Mouse (Mus musculus): ENCODE results near the gene Rbbp5. TPM values are rescaled to one million over a fixed set of nuclear protein-coding genes. Genes with fewer than 3 reads are reported as not detected.

Gene Rbbp5
- polyA plus RNA-seq, 1 experiment from 2014 or later: 55.5 TPM

- no peaks in the 10 kb centered on the region for H3K36me3 ChIP-seq
- peak within 1 kb of the TSS; percentile 67 for H3K4me2 ChIP-seq (replicated peaks)
- peak within 1 kb of the TSS; percentile 89 for H3K27ac ChIP-seq (replicated peaks)
- peak; percentile 91 for ATAC-seq (replicated peaks)
- H3K9me3 ChIP-seq: no peaks in the 10 kb centered on the region
- H3K4me1 ChIP-seq: peaks cover 39% of the 10 kb centered on the region
- peak within 1 kb of the TSS; percentile 69 for H3K9ac ChIP-seq (replicated peaks)
- H3K4me3 ChIP-seq: peak within 1 kb of the TSS; percentile 51
- no peaks in the 10 kb centered on the region for H3K27me3 ChIP-seq
- WGBS: under 1% methylated on average over 30 of the region's 30 CpGs
These were observed 65.7 kb downstream of the Rbbp5 start, which contains the start of gene Cntn2 for GRCm38 (mm10) chr1:132542762-132543306. TSS of gene Cntn2 (minus strand) at chr1:132543256.

GRCm38 (mm10) chr1:132543789-132544188, 66.6 kb downstream of the Rbbp5 start:
- WGBS: 56% methylated on average over 8 of the region's 8 CpGs
- Histone ChIP-seq H3K27me3 (no peaks in the 10 kb centered on the region), H3K4me2 (replicated peaks) (peak overlapping the region; percentile 67; the same call in 1 of the 2 replicates), H3K9ac (replicated peaks) (no peak overlapping the region), H3K9me3 (no peaks in the 10 kb centered on the region), H3K36me3 (no peaks in the 10 kb centered on the region), H3K4me1 (peaks cover 35% of the 10 kb centered on the region), H3K4me3 (no peak overlapping the region), H3K27ac (replicated peaks) (peak overlapping the region; percentile 89)
- ATAC-seq (replicated peaks): no peak

Other genes starting within 250 kb of the Rbbp5 start
- 0.56 and 0.60 TPM in 2 replicates for gene Gm10188, start 247.6 kb upstream of the Rbbp5 start, polyA plus RNA-seq (2015; fragmentation: Nextera tagmentation; extraction: Ambion mirVana)
- 2.4 and 3.1 TPM in 2 replicates for gene Klhdc8a, start 178.7 kb upstream of the Rbbp5 start, polyA plus RNA-seq (2015; fragmentation: Nextera tagmentation; extraction: Ambion mirVana)
- 15.9 and 16.5 TPM in 2 replicates for gene Nuak2, start 161.2 kb upstream of the Rbbp5 start, polyA plus RNA-seq (2015; fragmentation: Nextera tagmentation; extraction: Ambion mirVana)
- gene Tmcc2, start 86.1 kb upstream of the Rbbp5 start, polyA plus RNA-seq (2015; fragmentation: Nextera tagmentation; extraction: Ambion mirVana): 33.1 and 33.3 TPM in 2 replicates
- 11.3 and 13.2 TPM in 2 replicates for gene Dstyk, start 59.8 kb upstream of the Rbbp5 start, polyA plus RNA-seq (2015; fragmentation: Nextera tagmentation; extraction: Ambion mirVana)
- gene Tmem81, start 28.9 kb downstream of the Rbbp5 start, polyA plus RNA-seq (2015; fragmentation: Nextera tagmentation; extraction: Ambion mirVana): 1.3 and 1.5 TPM in 2 replicates
- 117 and 137 TPM in 2 replicates for gene Cntn2, start 65.9 kb downstream of the Rbbp5 start, polyA plus RNA-seq (2015; fragmentation: Nextera tagmentation; extraction: Ambion mirVana)